Mouse (Mus musculus) stomach, postnatal 0 days (tissue): ENCODE data around the gene Disp1.

Experiments
- CTCF ChIP-seq: IDR thresholded peaks from 2 replicates; pipeline ENCODE4 v1.5.1; 2016; ENCODE audit warnings: antibody characterized with exemption, low read depth, mild to moderate bottlenecking, moderate library complexity
- EP300 ChIP-seq: optimal IDR thresholded peaks from 2 replicates; pipeline ENCODE3; 2016; ENCODE audit warnings: antibody characterized with exemption

DNA sequence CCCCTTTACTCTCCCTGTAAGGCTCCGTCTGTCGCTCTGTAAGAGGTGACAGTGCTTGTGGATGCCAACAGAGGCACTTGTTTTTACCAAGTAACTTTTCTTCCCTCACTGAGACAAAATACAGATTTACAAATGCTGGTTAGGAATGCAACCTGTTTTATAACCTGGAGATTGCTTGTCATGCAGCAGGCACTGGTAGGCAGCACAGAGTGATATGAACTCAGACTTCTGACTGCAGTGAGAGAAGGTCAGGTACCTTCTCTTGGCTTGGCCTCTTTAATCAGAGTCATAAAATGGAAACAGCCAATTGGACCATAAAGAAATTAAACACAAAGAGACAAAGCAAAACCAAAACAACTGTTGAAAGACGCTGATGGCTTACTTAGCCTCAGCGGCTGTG lies 83.2 kb downstream of the Disp1 start:
- no peak for TF ChIP-seq CTCF
- no peak for TF ChIP-seq EP300
